Mouse (Mus musculus) embryonic facial prominence, embryonic 14.5 days (tissue): ENCODE results near the gene Tatdn2. TPM values are rescaled to one million over a fixed set of nuclear protein-coding genes. Genes with fewer than 3 reads are reported as not detected.

Experiments
- ATAC-seq: fragments of 200-750 bp; cut with Nextera tagmentation; 2 replicates; pipeline ENCODE4 v1.8.0; 2017; ENCODE audit warnings: low read depth, moderate number of reproducible peaks, moderate TSS enrichment
- DNase-seq: peaks from one replicate; pipeline ENCODE4 v3.0.0-alpha.2; 2015; ENCODE audit warnings: low spot score
- H3K27ac ChIP-seq: fragments of 300-500 bp; sonication (generic); replicated peaks from 2 replicates; pipeline ENCODE4 v1.5.1; 2014; ENCODE audit warnings: low read depth, mild to moderate bottlenecking, low read length, moderate library complexity
- H3K27me3 ChIP-seq: fragments of 300-500 bp; sonication (generic); replicated peaks from 2 replicates; pipeline ENCODE4 v1.6.1; 2014; ENCODE audit warnings: low read length; ENCODE audit not compliant: control insufficient read depth, insufficient read depth
- H3K36me3 ChIP-seq: fragments of 300-500 bp; sonication (generic); 2 replicates; pipeline ENCODE4 v1.6.1; 2014; ENCODE audit warnings: low read length, mixed read lengths; ENCODE audit not compliant: control insufficient read depth, insufficient read depth
- H3K4me1 ChIP-seq: fragments of 300-500 bp; sonication (generic); 2 replicates; pipeline ENCODE4 v1.6.1; 2014; ENCODE audit warnings: antibody characterized with exemption, low read length; ENCODE audit not compliant: control insufficient read depth, insufficient read depth
- H3K4me2 ChIP-seq: fragments of 300-500 bp; sonication (generic); 2 replicates; pipeline ENCODE4 v1.6.1; 2014; ENCODE audit warnings: low read depth, mild to moderate bottlenecking, low read length, moderate library complexity, mixed read lengths
- H3K4me3 ChIP-seq: fragments of 300-500 bp; sonication (generic); 2 replicates; pipeline ENCODE4 v1.5.1; 2014; ENCODE audit warnings: low read depth, mild to moderate bottlenecking, low read length
- H3K9ac ChIP-seq: fragments of 300-500 bp; sonication (generic); 2 replicates; pipeline ENCODE4 v1.6.1; 2014; ENCODE audit warnings: low read depth, mild to moderate bottlenecking, low read length, moderate library complexity, mixed read lengths
- H3K9me3 ChIP-seq: fragments of 300-500 bp; sonication (generic); 2 replicates; pipeline ENCODE4 v1.6.1; 2016; ENCODE audit warnings: low read length; ENCODE audit not compliant: control insufficient read depth
- WGBS: fragments of 180-500 bp; shearing (Covaris S2); extraction: QIAGEN DNeasy Blood & Tissue Kit; methylation state at CpG from one replicate; pipeline ENCODE4 v1.1.7; 2014; 5-methylcytosine and 5-hydroxymethylcytosine counted together
- polyA plus RNA-seq: library from polyadenylated mRNA; unstranded; fragments of >200 nt; fragmentation: Nextera tagmentation; extraction: Ambion mirVana; gene quantifications from 2 replicates; pipeline ENCODE4 v1.2.1, GENCODE M21; 2014

The Tatdn2 gene
- polyA plus RNA-seq, 1 experiment from 2014 or later, result 1.9 TPM

DNA sequence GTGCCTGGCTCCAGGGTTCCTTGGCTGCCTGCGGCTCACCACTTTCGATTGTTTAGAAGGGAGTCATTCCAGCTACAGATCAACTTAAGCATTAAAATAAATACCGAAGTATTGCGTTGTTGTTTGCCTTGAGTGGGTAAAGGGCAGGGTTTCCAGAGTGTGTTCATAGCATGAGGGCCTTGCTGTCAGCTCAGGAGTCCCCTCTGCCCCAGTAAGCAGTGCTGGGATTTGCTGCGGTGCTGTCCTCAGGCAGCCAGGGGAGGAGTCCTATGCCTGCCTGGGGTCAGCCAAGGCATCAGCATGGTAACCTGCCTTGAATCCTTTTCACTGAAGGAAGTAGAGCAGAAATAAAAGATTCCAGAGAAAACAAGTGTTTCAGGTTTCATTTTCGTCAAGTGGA, 40.0 kb upstream of the Tatdn2 start:
- H3K9me3 ChIP-seq, result no peaks in the 10 kb centered on the region
- H3K4me2 ChIP-seq, result no peak overlapping the region
- no peaks in the 10 kb centered on the region for H3K27me3 ChIP-seq
- H3K4me3 ChIP-seq, result no peak overlapping the region
- no peaks in the 10 kb centered on the region for H3K4me1 ChIP-seq
- WGBS, result 71% methylated on average over 6 of the region's 6 CpGs
- H3K9ac ChIP-seq, result no peak overlapping the region
- no peak overlapping the region for H3K27ac ChIP-seq
- DNase-seq (peak; percentile 66), ATAC-seq (peak; percentile 85)
- H3K36me3 ChIP-seq, result no peaks in the 10 kb centered on the region

- H3K9me3 ChIP-seq, result peaks cover 4% of the 10 kb centered on the region; the same call in 1 of the 2 replicates
- no peak overlapping the region for H3K27ac ChIP-seq
- H3K4me3 ChIP-seq, result no peak overlapping the region
- no peak overlapping the region for H3K4me2 ChIP-seq
- H3K9ac ChIP-seq, result no peak overlapping the region
- H3K4me1 ChIP-seq, result no peaks in the 10 kb centered on the region
- no peaks in the 10 kb centered on the region for H3K36me3 ChIP-seq
- DNase-seq (peak; percentile 23), ATAC-seq (no peak)
- no peaks in the 10 kb centered on the region for H3K27me3 ChIP-seq
- WGBS, result 51% methylated on average over 3 of the region's 3 CpGs
These were observed 38.6 kb upstream of the Tatdn2 start for GRCm38 (mm10) chr6:113658226-113658625.

GRCm38 (mm10) chr6:113659648-113660491, 37.0 kb upstream of the Tatdn2 start:
- no peak overlapping the region for H3K9ac ChIP-seq
- no peak overlapping the region for H3K4me3 ChIP-seq
- DNase-seq (no peak), ATAC-seq (no peak)
- WGBS, result 67% methylated on average over 8 of the region's 8 CpGs
- H3K4me1 ChIP-seq, result no peaks in the 10 kb centered on the region
- H3K36me3 ChIP-seq, result no peaks in the 10 kb centered on the region
- no peak overlapping the region for H3K27ac ChIP-seq
- no peak overlapping the region for H3K4me2 ChIP-seq
- H3K9me3 ChIP-seq, result peaks cover 4% of the 10 kb centered on the region; the same call in 1 of the 2 replicates
- no peaks in the 10 kb centered on the region for H3K27me3 ChIP-seq

DNA sequence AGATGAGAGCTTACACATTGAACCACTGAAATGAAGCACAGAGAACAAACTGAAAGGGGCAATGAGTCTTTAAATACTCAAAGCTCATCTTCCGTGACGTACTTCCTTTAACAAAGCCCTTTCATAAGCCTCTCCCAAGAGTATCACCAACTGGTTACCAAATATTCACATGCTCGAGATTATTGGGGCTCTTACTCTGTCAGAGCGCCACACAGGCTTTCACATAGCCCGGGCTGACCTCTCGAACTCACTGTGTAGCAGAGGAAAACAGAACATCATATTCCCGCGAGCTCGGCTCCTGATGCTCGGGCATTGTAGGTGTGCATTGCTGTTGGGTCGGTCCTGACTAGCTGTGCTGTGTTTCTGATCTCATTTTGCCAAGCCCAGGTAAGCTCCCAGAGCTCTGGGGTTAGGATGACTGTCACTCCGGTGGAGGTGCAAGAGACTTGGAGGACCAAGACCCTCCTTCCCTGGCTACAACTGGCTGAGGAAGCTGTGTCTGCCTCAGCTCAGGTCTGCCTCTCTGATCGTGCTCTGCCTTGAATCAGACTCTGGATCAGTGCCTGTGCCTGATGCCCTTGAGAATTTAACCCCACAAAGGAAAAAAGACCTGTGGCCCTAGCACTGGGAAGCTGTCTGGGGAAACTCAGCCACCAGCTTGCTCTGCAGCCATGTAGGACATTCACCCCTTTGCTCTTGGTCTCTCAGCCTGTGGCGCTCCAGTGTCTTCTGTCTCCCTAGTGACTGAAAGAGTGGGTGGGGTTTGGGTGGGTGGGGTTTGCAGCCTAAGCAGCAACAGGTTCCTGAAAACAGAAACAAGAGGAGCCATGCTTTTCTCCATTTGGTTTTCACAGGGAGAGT, 36.1 kb upstream of the Tatdn2 start:
- ATAC-seq (no peak), DNase-seq (no peak)
- H3K9ac ChIP-seq, result no peak overlapping the region
- H3K9me3 ChIP-seq, result peaks cover 4% of the 10 kb centered on the region; the same call in 1 of the 2 replicates
- no peaks in the 10 kb centered on the region for H3K27me3 ChIP-seq
- WGBS, result 56% methylated on average over 14 of the region's 14 CpGs
- H3K36me3 ChIP-seq, result no peaks in the 10 kb centered on the region
- H3K27ac ChIP-seq, result no peak overlapping the region
- no peak overlapping the region for H3K4me2 ChIP-seq
- H3K4me1 ChIP-seq, result no peaks in the 10 kb centered on the region
- no peak overlapping the region for H3K4me3 ChIP-seq

DNA sequence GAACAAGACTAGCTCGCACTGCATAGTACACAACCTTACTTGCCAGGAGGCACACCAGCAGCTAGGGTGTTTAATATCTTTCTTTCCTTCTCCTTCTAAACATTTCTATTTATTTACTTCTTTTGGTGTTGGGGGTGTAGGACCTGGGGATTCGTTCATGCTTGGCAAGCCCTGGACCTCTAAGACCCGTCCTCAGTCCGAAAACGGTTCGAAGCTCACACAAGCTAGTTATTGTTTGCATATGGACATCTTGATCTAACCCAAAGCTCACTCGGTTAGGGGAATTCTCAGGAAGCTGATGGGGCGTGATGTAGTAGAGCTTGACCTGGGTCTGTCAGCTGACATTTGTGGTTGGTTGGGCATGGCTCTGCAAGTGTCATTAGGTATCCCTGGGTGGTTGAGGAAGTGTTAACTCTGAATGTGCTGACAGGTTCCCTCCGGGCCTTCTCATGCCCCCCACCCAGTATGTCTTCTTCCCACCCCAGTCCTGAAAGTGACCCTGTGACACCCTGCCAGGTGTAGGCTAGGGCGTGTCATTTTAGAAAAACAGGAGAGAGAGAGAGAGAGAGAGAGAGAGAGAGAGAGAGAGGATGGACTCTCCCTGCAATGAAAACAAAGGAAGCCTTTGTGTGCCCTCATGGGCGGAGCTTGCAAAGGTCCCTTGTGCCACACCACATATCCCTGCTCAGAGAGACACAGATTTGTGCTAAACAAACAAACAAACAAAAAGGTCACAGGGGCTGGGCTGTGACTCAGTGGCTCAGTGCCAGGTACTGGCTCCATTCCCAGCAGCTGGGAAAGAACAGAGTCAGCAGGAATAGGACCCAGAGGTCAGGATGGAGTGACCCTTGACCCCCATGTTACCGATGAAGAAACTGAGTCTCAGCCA, 35.3 kb upstream of the Tatdn2 start:
- 40% methylated on average over 12 of the region's 12 CpGs for WGBS

GRCm38 (mm10) chr6:113662964-113663700, 33.7 kb upstream of the Tatdn2 start:
- Histone ChIP-seq H3K4me2 (no peak overlapping the region), H3K9ac (no peak overlapping the region), H3K4me1 (no peaks in the 10 kb centered on the region), H3K27me3 (no peaks in the 10 kb centered on the region), H3K4me3 (no peak overlapping the region), H3K36me3 (no peaks in the 10 kb centered on the region), H3K9me3 (peaks cover 4% of the 10 kb centered on the region; the same call in 1 of the 2 replicates), H3K27ac (no peak overlapping the region)
- WGBS, result 96% methylated on average over 8 of the region's 8 CpGs
- DNase-seq (no peak), ATAC-seq (no peak)

More for the DNA sequence above, 35.3 kb upstream of the Tatdn2 start:
- Histone ChIP-seq H3K4me3 (no peak overlapping the region), H3K4me1 (no peaks in the 10 kb centered on the region), H3K4me2 (no peak overlapping the region), H3K9me3 (peaks cover 4% of the 10 kb centered on the region; the same call in 1 of the 2 replicates), H3K27ac (no peak overlapping the region), H3K36me3 (no peaks in the 10 kb centered on the region), H3K9ac (no peak overlapping the region), H3K27me3 (no peaks in the 10 kb centered on the region)
- ATAC-seq, result no peak
- no peak for DNase-seq

DNA sequence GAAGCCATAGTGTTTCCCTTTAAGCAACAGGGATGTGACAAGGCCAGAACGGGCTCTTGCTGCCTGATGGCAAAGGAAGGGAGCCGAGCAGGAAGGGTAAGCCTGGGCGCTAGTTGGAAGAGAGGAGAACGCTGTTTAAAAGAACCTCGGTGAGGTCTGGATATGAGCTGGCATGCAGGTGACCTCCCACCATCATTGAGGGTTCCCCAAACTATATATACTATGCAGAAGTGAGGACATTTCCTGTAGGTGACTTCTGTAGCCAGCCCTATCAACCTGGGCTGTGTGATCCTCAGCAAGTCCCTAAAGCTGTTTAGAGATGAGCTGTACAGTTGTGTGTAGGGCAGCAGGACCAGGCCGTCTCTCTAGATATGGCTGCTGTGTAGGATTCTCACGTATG, 32.5 kb upstream of the Tatdn2 start:
- H3K4me3 ChIP-seq, result no peak overlapping the region
- no peaks in the 10 kb centered on the region for H3K27me3 ChIP-seq
- 88% methylated on average over 7 of the region's 7 CpGs for WGBS
- no peak overlapping the region for H3K4me2 ChIP-seq
- H3K4me1 ChIP-seq, result peaks cover 6% of the 10 kb centered on the region; the same call in 1 of the 2 replicates
- no peak overlapping the region for H3K9ac ChIP-seq
- no peak for DNase-seq
- H3K27ac ChIP-seq, result no peak overlapping the region
- ATAC-seq, result no peak
- H3K9me3 ChIP-seq, result peaks cover 4% of the 10 kb centered on the region; the same call in 1 of the 2 replicates
- H3K36me3 ChIP-seq, result no peaks in the 10 kb centered on the region
